Mouse (Mus musculus) heart, embryonic 14.5 days (tissue): ENCODE data around the gene Gzf1. TPM values are rescaled to one million over a fixed set of nuclear protein-coding genes. Genes with fewer than 3 reads are reported as not detected.

Source experiments
- ATAC-seq: fragments of 200-750 bp; cut with Nextera tagmentation; 2 replicates; pipeline ENCODE4 v1.8.0; 2017; ENCODE audit warnings: low read depth, moderate TSS enrichment; ENCODE audit not compliant: insufficient number of reproducible peaks, insufficient read depth, low FRiP score
- H3K27ac ChIP-seq, 2 experiments: fragments of 200-500 bp in 1 of 2; fragments of 300-500 bp in 1 of 2; sonication (generic) in 1 of 2; replicated peaks in 1 of 2; 2 replicates each; pipeline ENCODE4 v1.5.1; 2012 to 2014; ENCODE audit warnings: low read depth in 2 of 2, low read length in 2 of 2, control low read depth in 1 of 2, mild to moderate bottlenecking in 1 of 2, mixed read lengths in 1 of 2; ENCODE audit not compliant: control insufficient read depth in 1 of 2, insufficient read depth in 1 of 2
- H3K27me3 ChIP-seq: fragments of 300-500 bp; sonication (generic); 2 replicates; pipeline ENCODE4 v1.6.1; 2014; ENCODE audit warnings: mild to moderate bottlenecking, low read length, control low read depth; ENCODE audit not compliant: control insufficient read depth, insufficient read depth
- H3K36me3 ChIP-seq: fragments of 300-500 bp; sonication (generic); 2 replicates; pipeline ENCODE4 v1.6.1; 2014; ENCODE audit warnings: mild to moderate bottlenecking, control low read depth, low read length, mixed read lengths; ENCODE audit not compliant: control insufficient read depth, insufficient read depth
- H3K4me1 ChIP-seq, 2 experiments: fragments of 200-500 bp in 1 of 2; fragments of 300-500 bp in 1 of 2; sonication (generic) in 1 of 2; 2 replicates each; pipeline ENCODE4 v1.6.1; 2012 to 2014; ENCODE audit warnings: low read length in 2 of 2, control low read depth in 1 of 2, mixed read lengths in 1 of 2; ENCODE audit not compliant: control insufficient read depth in 2 of 2, insufficient read depth in 2 of 2
- H3K4me2 ChIP-seq: fragments of 300-500 bp; sonication (generic); 2 replicates; pipeline ENCODE4 v1.6.1; 2014; ENCODE audit warnings: mild to moderate bottlenecking, low read length
- H3K4me3 ChIP-seq, 2 experiments: fragments of 200-500 bp in 1 of 2; fragments of 300-500 bp in 1 of 2; sonication (generic) in 1 of 2; 2 replicates each; pipeline ENCODE4 v1.5.1; 2012 to 2014; ENCODE audit warnings: low read length in 2 of 2, mild to moderate bottlenecking in 2 of 2, control low read depth in 1 of 2, low read depth in 1 of 2, moderate library complexity in 1 of 2; ENCODE audit not compliant: control insufficient read depth in 1 of 2, insufficient read depth in 1 of 2
- H3K9ac ChIP-seq: fragments of 300-500 bp; sonication (generic); 2 replicates; pipeline ENCODE4 v1.6.1; 2014; ENCODE audit warnings: mild to moderate bottlenecking, low read length
- H3K9me3 ChIP-seq: fragments of 300-500 bp; sonication (generic); 2 replicates; pipeline ENCODE4 v1.6.1; 2016; ENCODE audit warnings: low read length, control low read depth; ENCODE audit not compliant: control insufficient read depth
- WGBS: fragments of 180-500 bp; shearing (Covaris S2); extraction: QIAGEN DNeasy Blood & Tissue Kit; methylation state at CpG from one replicate; pipeline ENCODE4 v1.1.7; 2014; 5-methylcytosine and 5-hydroxymethylcytosine counted together
- polyA plus RNA-seq: library from polyadenylated mRNA; unstranded; fragments of >200 nt; fragmentation: Nextera tagmentation; extraction: Ambion mirVana; gene quantifications from 2 replicates; pipeline ENCODE4 v1.2.1, GENCODE M21; 2014

Gzf1 gene
- polyA plus RNA-seq, 1 experiment from 2014 or later = 15.6 TPM

DNA sequence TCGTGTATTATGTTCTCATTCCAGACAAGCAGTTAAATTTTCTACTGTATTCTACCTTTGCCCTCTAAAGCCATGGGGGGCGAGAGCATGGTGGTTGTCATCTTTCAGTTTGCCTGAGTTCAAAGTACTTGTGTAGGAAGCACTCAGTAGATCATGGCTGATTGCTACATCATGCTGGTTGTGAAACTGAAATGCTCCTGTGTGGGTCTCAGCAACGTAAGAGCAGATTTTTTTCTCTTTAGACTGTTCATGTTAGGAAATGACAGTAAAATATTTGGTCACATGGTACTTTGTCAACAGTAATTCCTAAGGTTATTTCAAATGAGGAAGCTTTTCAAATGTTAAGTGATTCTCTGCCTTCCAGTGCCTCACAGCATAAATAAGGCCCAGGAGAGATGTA lies 4.9 kb downstream of the Gzf1 start:
- H3K27me3 ChIP-seq = no peaks in the 10 kb centered on the region
- H3K4me1 ChIP-seq = peaks cover 5 to 12% of the 10 kb centered on the region in 2 experiments
- WGBS = 90% methylated on average over 3 of the region's 3 CpGs
- H3K4me3 ChIP-seq = no peak overlapping the region
- H3K27ac ChIP-seq = no peak overlapping the region
- H3K4me2 ChIP-seq = no peak overlapping the region
- H3K9ac ChIP-seq = no peak overlapping the region
- no peak for ATAC-seq
- H3K36me3 ChIP-seq = peaks cover 74% of the 10 kb centered on the region
- no peaks in the 10 kb centered on the region for H3K9me3 ChIP-seq

DNA sequence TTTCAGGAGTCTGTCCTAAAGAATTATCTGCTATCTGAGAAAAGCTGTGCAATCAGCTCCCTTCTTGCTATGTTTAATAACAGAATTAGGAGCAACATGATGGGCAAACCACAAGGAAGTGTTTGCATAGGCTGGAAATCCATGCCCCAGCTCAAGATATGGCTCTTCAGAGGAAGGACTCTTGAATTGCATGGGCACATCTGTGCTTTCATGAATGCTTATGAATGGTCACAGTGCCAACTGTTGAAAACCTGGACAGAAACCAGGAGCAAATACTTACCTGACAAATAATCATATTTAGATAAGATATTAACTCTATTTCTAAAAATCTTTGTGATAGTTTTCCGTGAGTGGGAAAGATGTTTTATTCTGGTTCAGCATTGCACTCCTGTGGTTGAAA lies 6.0 kb downstream of the Gzf1 start:
- Histone ChIP-seq H3K4me2 (no peak overlapping the region), H3K9ac (no peak overlapping the region), H3K4me3 (no peak overlapping the region), H3K36me3 (peaks cover 85% of the 10 kb centered on the region), H3K4me1 (peaks cover 5 to 8% of the 10 kb centered on the region in 2 experiments), H3K27ac (no peak overlapping the region), H3K27me3 (no peaks in the 10 kb centered on the region), H3K9me3 (no peaks in the 10 kb centered on the region)
- ATAC-seq = no peak
- 58% methylated on average over 1 of the region's 1 CpGs for WGBS

DNA sequence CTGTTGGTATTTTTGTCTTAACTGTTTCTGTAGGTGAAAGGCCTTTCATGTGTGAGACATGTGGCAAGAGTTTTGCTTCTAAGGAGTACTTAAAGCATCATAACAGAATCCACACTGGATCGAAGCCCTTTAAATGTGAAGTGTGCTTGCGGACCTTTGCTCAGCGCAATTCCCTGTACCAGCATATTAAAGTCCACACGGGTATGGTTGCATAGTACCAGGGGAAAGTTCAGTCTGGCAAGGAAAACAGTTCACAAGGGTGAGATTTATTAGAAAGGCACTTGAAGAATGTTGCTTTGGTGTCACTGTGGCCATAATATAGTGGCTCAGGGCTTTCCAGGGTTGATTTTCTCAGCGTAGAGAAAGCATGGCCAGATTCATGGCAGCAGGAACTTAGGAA lies 7.1 kb downstream of the Gzf1 start:
- H3K9me3 ChIP-seq = no peaks in the 10 kb centered on the region
- WGBS = 92% methylated on average over 5 of the region's 5 CpGs
- no peak overlapping the region for H3K4me3 ChIP-seq
- H3K4me2 ChIP-seq = no peak overlapping the region
- no peak overlapping the region for H3K9ac ChIP-seq
- H3K27ac ChIP-seq = no peak overlapping the region
- H3K4me1 ChIP-seq = peaks cover 0 to 1% of the 10 kb centered on the region in 2 experiments; a peak in 1 of 4 replicates
- no peaks in the 10 kb centered on the region for H3K27me3 ChIP-seq
- H3K36me3 ChIP-seq = peaks cover 95% of the 10 kb centered on the region
- ATAC-seq = no peak

DNA sequence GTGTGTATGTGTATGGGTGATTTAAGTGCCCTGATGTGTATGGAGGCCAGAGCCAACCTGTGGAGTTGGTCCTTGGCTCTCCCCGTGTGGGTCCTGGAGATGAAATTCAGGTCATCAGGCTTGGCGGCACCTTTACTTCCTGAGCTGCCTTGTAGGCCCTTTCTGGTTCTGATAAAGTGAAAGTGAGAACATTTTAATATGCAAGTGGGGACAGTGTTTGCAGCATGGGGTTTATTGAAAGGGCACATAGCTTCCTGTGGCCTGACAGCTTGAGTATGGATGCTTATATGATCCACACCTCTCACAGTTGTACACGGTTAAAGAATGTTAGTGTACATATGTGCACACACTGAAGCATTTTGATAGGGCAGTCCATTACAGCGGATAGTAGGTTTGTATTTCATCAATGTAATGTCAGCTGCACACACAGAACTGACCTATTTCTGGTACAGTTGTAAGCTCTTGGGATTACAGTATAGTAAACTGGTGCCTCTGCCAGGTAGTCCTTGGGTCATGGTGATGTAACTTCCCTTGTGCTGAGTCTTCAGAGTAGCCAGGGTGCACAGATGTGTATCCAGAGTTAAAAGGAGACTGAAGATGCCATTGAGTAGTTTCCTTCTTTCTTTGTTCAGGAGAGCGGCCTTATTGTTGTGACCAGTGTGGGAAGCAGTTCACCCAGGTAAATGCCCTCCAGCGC lies 8.8 kb downstream of the Gzf1 start:
- Histone ChIP-seq H3K27me3 (no peaks in the 10 kb centered on the region), H3K4me1 (peaks cover 0 to 9% of the 10 kb centered on the region in 2 experiments; a peak in 2 of 4 replicates), H3K9ac (no peak overlapping the region), H3K4me3 (no peak overlapping the region), H3K9me3 (no peaks in the 10 kb centered on the region), H3K4me2 (no peak overlapping the region), H3K27ac (no peak overlapping the region), H3K36me3 (peaks cover 94% of the 10 kb centered on the region)
- 85% methylated on average over 6 of the region's 6 CpGs for WGBS
- ATAC-seq = no peak

DNA sequence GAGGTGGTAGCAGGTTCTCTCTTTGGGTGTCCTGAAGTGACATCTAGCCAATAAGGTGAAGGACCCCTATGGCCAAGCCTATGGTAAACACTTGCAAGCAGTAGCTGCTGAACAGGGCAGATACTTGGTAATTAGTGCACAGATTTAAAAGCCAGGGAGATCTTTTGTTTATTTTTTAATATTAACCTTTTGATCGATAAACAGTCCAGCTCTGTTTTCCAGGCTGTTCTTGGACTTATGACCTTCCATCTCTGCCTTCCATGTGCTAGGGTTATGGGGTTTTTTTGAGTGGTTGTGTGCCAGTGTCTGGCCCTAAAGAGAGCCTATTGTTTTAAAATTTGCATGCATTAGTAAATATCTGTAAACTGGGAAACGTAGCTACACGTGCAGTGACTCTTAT lies 9.5 kb downstream of the Gzf1 start:
- Histone ChIP-seq H3K9ac (no peak overlapping the region), H3K27ac (no peak overlapping the region), H3K36me3 (peaks cover 94% of the 10 kb centered on the region), H3K4me2 (no peak overlapping the region), H3K4me3 (no peak overlapping the region), H3K4me1 (peaks cover 0 to 9% of the 10 kb centered on the region in 2 experiments; a peak in 2 of 4 replicates), H3K27me3 (no peaks in the 10 kb centered on the region), H3K9me3 (no peaks in the 10 kb centered on the region)
- 93% methylated on average over 3 of the region's 3 CpGs for WGBS
- no peak for ATAC-seq

DNA sequence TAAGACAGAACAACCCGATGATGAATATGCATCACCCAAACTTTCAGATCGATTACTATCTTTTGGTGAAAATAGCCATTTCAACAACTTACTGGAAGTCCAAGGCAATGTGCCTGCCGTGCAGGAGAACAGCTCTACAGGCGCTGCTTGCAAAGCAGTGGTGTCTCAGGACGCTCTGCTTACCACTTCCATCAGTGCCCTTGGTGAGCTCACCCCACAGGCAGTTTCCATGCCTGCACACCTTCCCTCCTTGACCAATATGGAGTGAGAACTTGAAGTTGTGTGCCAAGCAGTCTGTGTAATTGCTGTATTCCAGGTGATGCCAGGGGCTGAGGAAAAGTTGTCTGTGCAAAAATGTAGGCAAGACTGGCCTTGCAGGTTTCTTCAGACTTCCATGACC lies 10.0 kb downstream of the Gzf1 start:
- no peak overlapping the region for H3K4me3 ChIP-seq
- no peak for ATAC-seq
- no peak overlapping the region for H3K4me2 ChIP-seq
- H3K36me3 ChIP-seq = peaks cover 94% of the 10 kb centered on the region
- H3K27me3 ChIP-seq = no peaks in the 10 kb centered on the region
- no peaks in the 10 kb centered on the region for H3K9me3 ChIP-seq
- H3K4me1 ChIP-seq = peaks cover 0 to 9% of the 10 kb centered on the region in 2 experiments; a peak in 2 of 4 replicates
- no peak overlapping the region for H3K27ac ChIP-seq
- WGBS = 87% methylated on average over 5 of the region's 5 CpGs
- no peak overlapping the region for H3K9ac ChIP-seq

DNA sequence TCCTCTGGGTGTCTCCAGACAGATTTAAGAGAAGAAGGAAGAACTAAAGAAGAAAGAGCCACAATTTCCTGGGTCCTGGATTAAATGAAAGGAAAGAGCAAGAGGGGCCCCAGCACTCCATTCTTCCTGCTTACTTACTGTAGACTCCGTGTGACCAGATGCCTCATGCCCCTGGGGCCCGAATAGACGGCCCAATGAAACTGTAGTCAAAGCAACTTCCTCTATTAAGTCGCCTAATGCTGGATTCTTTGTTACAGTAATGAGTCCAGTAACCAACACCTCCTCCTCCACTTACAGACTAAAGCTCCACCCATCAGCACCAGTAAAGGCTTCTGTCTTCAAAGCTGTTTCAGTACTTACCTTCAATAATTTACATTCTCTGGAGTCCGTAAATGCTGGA lies 17.7 kb downstream of the Gzf1 start:
- H3K27me3 ChIP-seq = no peaks in the 10 kb centered on the region
- WGBS = 93% methylated on average over 5 of the region's 5 CpGs
- ATAC-seq = no peak

More for the DNA sequence above, 17.7 kb downstream of the Gzf1 start:
- H3K27ac ChIP-seq = no peak overlapping the region
- no peak overlapping the region for H3K9ac ChIP-seq
- no peak overlapping the region for H3K4me2 ChIP-seq
- peaks cover 0 to 1% of the 10 kb centered on the region in 2 experiments; a peak in 1 of 4 replicates for H3K4me1 ChIP-seq
- H3K9me3 ChIP-seq = no peaks in the 10 kb centered on the region
- H3K4me3 ChIP-seq = no peak overlapping the region
- peaks cover 64% of the 10 kb centered on the region for H3K36me3 ChIP-seq
